ENCODE assay signal across 15 mouse cellular contexts in genomic region chr16:85445801-85446200, GRCm38 (mm10).
DNase-seq lines count a peak whose midpoint lies in the region; ATAC-seq and TF ChIP-seq lines count a peak whose summit lies in the region.
"Had no signal": no experiment of that assay in that cellular context is flagged by ENCODE, and none has a peak within 500 bp of the region (broad histone marks: within the 10 kb centered on the region; RNA-seq: fewer than 3 reads in every experiment).

No protein-coding gene starts in this region.

- H3K4me3 ChIP-seq in heart, postnatal 0 days (ENCODE audit: low read depth, low read length), result no peak overlapping the region
- no peak overlapping the region for H3K4me3 ChIP-seq in heart, embryonic 12.5 days
- H3K4me3 ChIP-seq in liver, embryonic 12.5 days, result no peak overlapping the region
- H3K4me3 ChIP-seq: hindbrain, embryonic 12.5 days; intestine, embryonic 15.5 days; layer of hippocampus, adult 2 months; lung, embryonic 15.5 days; stomach, embryonic 15.5 days had no signal

- H3K4me1 ChIP-seq in heart, postnatal 0 days (ENCODE audit: control insufficient read depth, insufficient read depth), result no peaks in the 10 kb centered on the region
- H3K4me1 ChIP-seq in heart, embryonic 12.5 days (replicated peaks), result no peaks in the 10 kb centered on the region
- H3K4me1 ChIP-seq in liver, embryonic 12.5 days, result no peaks in the 10 kb centered on the region
- H3K4me1 ChIP-seq: hindbrain, embryonic 12.5 days; intestine, embryonic 15.5 days; lung, embryonic 15.5 days; stomach, embryonic 15.5 days had no signal

- H3K9me3 ChIP-seq in heart, postnatal 0 days (replicated peaks; ENCODE audit: control insufficient read depth, low read length), result no peaks in the 10 kb centered on the region
- H3K9me3 ChIP-seq in heart, embryonic 12.5 days (replicated peaks), result no peaks in the 10 kb centered on the region
- no peaks in the 10 kb centered on the region for H3K9me3 ChIP-seq in liver, embryonic 12.5 days (replicated peaks)
- H3K9me3 ChIP-seq: hindbrain, embryonic 12.5 days; intestine, embryonic 15.5 days; lung, embryonic 15.5 days; stomach, embryonic 15.5 days had no signal

- ATAC-seq in heart, postnatal 0 days (ENCODE audit: insufficient read depth, low read depth), result no peak
- no peak for ATAC-seq in heart, embryonic 12.5 days (ENCODE audit: insufficient number of reproducible peaks, low FRiP score)
- no peak for ATAC-seq in liver, embryonic 12.5 days
- ATAC-seq: intestine, embryonic 15.5 days had no signal

- no peak for TF ChIP-seq EP300 in heart, postnatal 0 days (IDR thresholded peaks at IDR 0.05; ENCODE audit: low read depth)

- WGBS in heart, postnatal 0 days, result 54% methylated on average over 3 of the region's 3 CpGs
- 66% methylated on average over 3 of the region's 3 CpGs for WGBS in heart, embryonic 12.5 days
- 66% methylated on average over 3 of the region's 3 CpGs for WGBS in liver, embryonic 12.5 days (ENCODE audit: insufficient replicate concordance)

- H3K27me3 ChIP-seq in heart, postnatal 0 days (ENCODE audit: control insufficient read depth, insufficient read depth, low read length), result no peaks in the 10 kb centered on the region
- H3K27me3 ChIP-seq in heart, embryonic 12.5 days (replicated peaks), result no peaks in the 10 kb centered on the region
- H3K27me3 ChIP-seq in liver, embryonic 12.5 days (replicated peaks), result no peaks in the 10 kb centered on the region
- H3K27me3 ChIP-seq: hindbrain, embryonic 12.5 days; intestine, embryonic 15.5 days; lung, embryonic 15.5 days; stomach, embryonic 15.5 days had no signal

- no peaks in the 10 kb centered on the region for H3K36me3 ChIP-seq in heart, postnatal 0 days (replicated peaks; ENCODE audit: control insufficient read depth, insufficient read depth, low read length)
- H3K36me3 ChIP-seq in heart, embryonic 12.5 days, result no peaks in the 10 kb centered on the region
- no peaks in the 10 kb centered on the region for H3K36me3 ChIP-seq in liver, embryonic 12.5 days
- H3K36me3 ChIP-seq: hindbrain, embryonic 12.5 days; intestine, embryonic 15.5 days; lung, embryonic 15.5 days; stomach, embryonic 15.5 days had no signal

- no peak for TF ChIP-seq CTCF in heart, postnatal 0 days (IDR thresholded peaks at IDR 0.05; ENCODE audit: low read depth)

- no peak overlapping the region for H3K27ac ChIP-seq in heart, postnatal 0 days (ENCODE audit: low read depth)
- H3K27ac ChIP-seq in heart, embryonic 12.5 days (ENCODE audit: poor library complexity, severe bottlenecking), result no peak overlapping the region
- H3K27ac ChIP-seq in liver, embryonic 12.5 days, result no peak overlapping the region
- H3K27ac ChIP-seq: hindbrain, embryonic 12.5 days; intestine, embryonic 15.5 days; layer of hippocampus, adult 2 months; lung, embryonic 15.5 days; stomach, embryonic 15.5 days had no signal

- H3K9ac ChIP-seq in heart, postnatal 0 days (replicated peaks; ENCODE audit: low read depth, low read length), result no peak overlapping the region
- no peak overlapping the region for H3K9ac ChIP-seq in heart, embryonic 12.5 days
- no peak overlapping the region for H3K9ac ChIP-seq in liver, embryonic 12.5 days
- H3K9ac ChIP-seq: hindbrain, embryonic 12.5 days; intestine, embryonic 15.5 days; lung, embryonic 15.5 days; stomach, embryonic 15.5 days had no signal

- H3K4me2 ChIP-seq in heart, postnatal 0 days (ENCODE audit: low read depth, low read length), result no peak overlapping the region
- H3K4me2 ChIP-seq in heart, embryonic 12.5 days, result no peak overlapping the region
- H3K4me2 ChIP-seq in liver, embryonic 12.5 days, result no peak overlapping the region
- H3K4me2 ChIP-seq: hindbrain, embryonic 12.5 days; intestine, embryonic 15.5 days; liver, embryonic 11.5 days; lung, embryonic 15.5 days; stomach, embryonic 15.5 days had no signal

- peak; percentile 14 for DNase-seq in heart, postnatal 0 days (ENCODE audit: low spot score)
- peak; percentile 49 for DNase-seq in brain, adult 2 months (ENCODE audit: low read depth, low spot score)
- DNase-seq in cerebellum, adult 18-20 months, result peak; percentile 34 to 47
- peak; percentile 11 to 35 for DNase-seq in cerebellum, postnatal 36 days
- no peak for DNase-seq in kidney, postnatal 36 days
- DNase-seq: adrenal gland, postnatal 25 days; left cerebral cortex, postnatal 4 days had no signal

Comparison
In these comparisons a context has a peak if more than half of its experiments do, and no peak if none do; other contexts are left out.
1. DNase-seq: peak in heart, postnatal 0 days (single experiment), brain, adult 2 months (single experiment), cerebellum, adult 18-20 months (2 of 2) and cerebellum, postnatal 36 days (2 of 2); none in kidney, postnatal 36 days (0 of 2).